Mouse (Mus musculus) hindbrain, embryonic 10.5 days (tissue): ENCODE data around the gene Scaper. TPM values are rescaled to one million over a fixed set of nuclear protein-coding genes. Genes with fewer than 3 reads are reported as not detected.

Experiments
- DNase-seq: peaks from one replicate; pipeline ENCODE4 v3.0.0-alpha.2; 2017; ENCODE audit warnings: low spot score
- H3K27ac ChIP-seq: fragments of 300-500 bp; sonication (generic); 2 replicates; pipeline ENCODE4 v1.5.1; 2016; ENCODE audit warnings: mild to moderate bottlenecking, moderate library complexity
- H3K27me3 ChIP-seq: fragments of 300-500 bp; sonication (generic); 2 replicates; pipeline ENCODE4 v1.6.1; 2016; ENCODE audit warnings: mild to moderate bottlenecking; ENCODE audit not compliant: poor library complexity, insufficient read depth, severe bottlenecking
- H3K36me3 ChIP-seq: fragments of 300-500 bp; sonication (generic); 2 replicates; pipeline ENCODE4 v1.6.1; 2016; ENCODE audit warnings: mild to moderate bottlenecking, moderate library complexity
- H3K4me1 ChIP-seq: fragments of 300-500 bp; sonication (generic); replicated peaks from 2 replicates; pipeline ENCODE4 v1.6.1; 2016; ENCODE audit warnings: mild to moderate bottlenecking
- H3K4me3 ChIP-seq: fragments of 300-500 bp; sonication (generic); 2 replicates; pipeline ENCODE4 v1.5.1; 2016; ENCODE audit warnings: mild to moderate bottlenecking, moderate library complexity
- H3K9me3 ChIP-seq: fragments of 300-500 bp; sonication (generic); 2 replicates; pipeline ENCODE4 v1.6.1; 2016; ENCODE audit warnings: mild to moderate bottlenecking, moderate library complexity
- WGBS: fragments of 180-500 bp; shearing (Covaris S2); methylation state at CpG from one replicate; pipeline ENCODE4 v1.1.7; 2016; 5-methylcytosine and 5-hydroxymethylcytosine counted together
- polyA plus RNA-seq: library from polyadenylated mRNA; unstranded; fragments of >200 nt; fragmentation: Nextera tagmentation; extraction: Ambion mirVana; gene quantifications from 2 replicates; pipeline ENCODE4 v1.2.1, GENCODE M21; 2016

Gene Scaper
- polyA plus RNA-seq, 1 experiment from 2014 or later: 7.9 TPM

- Histone ChIP-seq H3K9me3 (no peaks in the 10 kb centered on the region), H3K4me1 (no peaks in the 10 kb centered on the region), H3K4me3 (no peak overlapping the region), H3K36me3 (no peaks in the 10 kb centered on the region), H3K27me3 (no peaks in the 10 kb centered on the region), H3K27ac (no peak overlapping the region)
- WGBS: 83% methylated on average over 8 of the region's 8 CpGs
- DNase-seq: no peak
Measured at GRCm38 (mm10) chr9:55789442-55789841, 148.5 kb downstream of the Scaper start.

GRCm38 (mm10) chr9:55712016-55712415, 225.9 kb downstream of the Scaper start:
- Histone ChIP-seq H3K27me3 (no peaks in the 10 kb centered on the region), H3K4me1 (no peaks in the 10 kb centered on the region), H3K27ac (no peak overlapping the region), H3K9me3 (no peaks in the 10 kb centered on the region), H3K4me3 (no peak overlapping the region), H3K36me3 (no peaks in the 10 kb centered on the region)
- 88% methylated on average over 4 of the region's 4 CpGs for WGBS
- no peak for DNase-seq

- Histone ChIP-seq H3K27me3 (no peaks in the 10 kb centered on the region), H3K4me3 (no peak overlapping the region), H3K36me3 (no peaks in the 10 kb centered on the region), H3K27ac (no peak overlapping the region), H3K9me3 (no peaks in the 10 kb centered on the region), H3K4me1 (no peaks in the 10 kb centered on the region)
- 86% methylated on average over 5 of the region's 5 CpGs for WGBS
- no peak for DNase-seq
Measured at GRCm38 (mm10) chr9:55710553-55710952, 227.4 kb downstream of the Scaper start.

- Histone ChIP-seq H3K4me1 (no peaks in the 10 kb centered on the region), H3K27me3 (no peaks in the 10 kb centered on the region), H3K9me3 (no peaks in the 10 kb centered on the region), H3K36me3 (no peaks in the 10 kb centered on the region), H3K4me3 (no peak overlapping the region), H3K27ac (no peak overlapping the region)
- no peak for DNase-seq
- 69% methylated on average over 3 of the region's 3 CpGs for WGBS
Measured at GRCm38 (mm10) chr9:55706603-55707002, 231.3 kb downstream of the Scaper start.

GRCm38 (mm10) chr9:55695307-55695706, 242.6 kb downstream of the Scaper start:
- Histone ChIP-seq H3K27ac (no peak overlapping the region), H3K27me3 (no peaks in the 10 kb centered on the region)
- WGBS: 42% methylated on average over 1 of the region's 1 CpGs

GRCm38 (mm10) chr9:55677099-55677498, 260.8 kb downstream of the Scaper start:
- no peaks in the 10 kb centered on the region for H3K36me3 ChIP-seq
- H3K27me3 ChIP-seq: no peaks in the 10 kb centered on the region
- no peaks in the 10 kb centered on the region for H3K9me3 ChIP-seq
- H3K4me1 ChIP-seq: no peaks in the 10 kb centered on the region
- DNase-seq: no peak
- H3K4me3 ChIP-seq: no peak overlapping the region
- H3K27ac ChIP-seq: no peak overlapping the region

More at GRCm38 (mm10) chr9:55695307-55695706, 242.6 kb downstream of the Scaper start:
- Histone ChIP-seq H3K36me3 (no peaks in the 10 kb centered on the region), H3K9me3 (no peaks in the 10 kb centered on the region), H3K4me3 (no peak overlapping the region), H3K4me1 (no peaks in the 10 kb centered on the region)
- DNase-seq: no peak

- Histone ChIP-seq H3K4me3 (no peak overlapping the region), H3K4me1 (no peaks in the 10 kb centered on the region), H3K27me3 (no peaks in the 10 kb centered on the region), H3K27ac (no peak overlapping the region), H3K36me3 (no peaks in the 10 kb centered on the region), H3K9me3 (no peaks in the 10 kb centered on the region)
- WGBS: 83% methylated on average over 2 of the region's 2 CpGs
- no peak for DNase-seq
Measured at GRCm38 (mm10) chr9:55646444-55646843, 291.5 kb downstream of the Scaper start.

- H3K36me3 ChIP-seq: no peaks in the 10 kb centered on the region
- H3K27me3 ChIP-seq: no peaks in the 10 kb centered on the region
- WGBS: 83% methylated on average over 5 of the region's 5 CpGs
- no peak for DNase-seq
- no peaks in the 10 kb centered on the region for H3K4me1 ChIP-seq
- H3K9me3 ChIP-seq: no peaks in the 10 kb centered on the region; the same call in 1 of the 2 replicates
- no peak overlapping the region for H3K27ac ChIP-seq
- no peak overlapping the region for H3K4me3 ChIP-seq
Measured at GRCm38 (mm10) chr9:55626990-55627389, 310.9 kb downstream of the Scaper start.

GRCm38 (mm10) chr9:55614711-55615110, 323.2 kb downstream of the Scaper start:
- 78% methylated on average over 3 of the region's 3 CpGs for WGBS
- Histone ChIP-seq H3K27me3 (no peaks in the 10 kb centered on the region), H3K9me3 (no peaks in the 10 kb centered on the region), H3K27ac (no peak overlapping the region), H3K4me1 (no peaks in the 10 kb centered on the region), H3K36me3 (no peaks in the 10 kb centered on the region), H3K4me3 (no peak overlapping the region)
- DNase-seq: no peak

GRCm38 (mm10) chr9:55609751-55610150, 328.2 kb downstream of the Scaper start:
- H3K27ac ChIP-seq: no peak overlapping the region
- H3K27me3 ChIP-seq: no peaks in the 10 kb centered on the region
- H3K4me3 ChIP-seq: no peak overlapping the region
- 72% methylated on average over 4 of the region's 4 CpGs for WGBS
- H3K9me3 ChIP-seq: no peaks in the 10 kb centered on the region
- no peaks in the 10 kb centered on the region for H3K36me3 ChIP-seq
- H3K4me1 ChIP-seq: peaks cover 15% of the 10 kb centered on the region; the same call in 1 of the 2 replicates
- no peak for DNase-seq

- Histone ChIP-seq H3K27me3 (no peaks in the 10 kb centered on the region), H3K36me3 (no peaks in the 10 kb centered on the region), H3K9me3 (no peaks in the 10 kb centered on the region), H3K4me3 (no peak overlapping the region), H3K4me1 (peaks cover 15% of the 10 kb centered on the region; the same call in 1 of the 2 replicates), H3K27ac (no peak overlapping the region)
- 42% methylated on average over 7 of the region's 7 CpGs for WGBS
- DNase-seq: no peak
Measured at GRCm38 (mm10) chr9:55608701-55609531, 329.0 kb downstream of the Scaper start.

GRCm38 (mm10) chr9:55598594-55598993, 339.3 kb downstream of the Scaper start:
- Histone ChIP-seq H3K27ac (no peak overlapping the region), H3K9me3 (no peaks in the 10 kb centered on the region), H3K27me3 (no peaks in the 10 kb centered on the region), H3K4me3 (no peak overlapping the region), H3K4me1 (no peaks in the 10 kb centered on the region), H3K36me3 (no peaks in the 10 kb centered on the region)
- no peak for DNase-seq

- WGBS: 90% methylated on average over 6 of the region's 6 CpGs
- H3K9me3 ChIP-seq: no peaks in the 10 kb centered on the region
- H3K27me3 ChIP-seq: no peaks in the 10 kb centered on the region
- H3K36me3 ChIP-seq: no peaks in the 10 kb centered on the region
- peaks cover 7% of the 10 kb centered on the region for H3K4me1 ChIP-seq
- no peak overlapping the region for H3K4me3 ChIP-seq
- no peak overlapping the region for H3K27ac ChIP-seq
- DNase-seq: no peak
Measured at GRCm38 (mm10) chr9:55586141-55586540, 351.8 kb downstream of the Scaper start.
